Mouse (Mus musculus): Measurements from ENCODE around the gene Slc12a3.
"Not testable (repeated sequence)": the region's sequence is repeated elsewhere in the genome, so short reads cannot be mapped to it uniquely, and the experiment has no call there.

Slc12a3 gene

DNA sequence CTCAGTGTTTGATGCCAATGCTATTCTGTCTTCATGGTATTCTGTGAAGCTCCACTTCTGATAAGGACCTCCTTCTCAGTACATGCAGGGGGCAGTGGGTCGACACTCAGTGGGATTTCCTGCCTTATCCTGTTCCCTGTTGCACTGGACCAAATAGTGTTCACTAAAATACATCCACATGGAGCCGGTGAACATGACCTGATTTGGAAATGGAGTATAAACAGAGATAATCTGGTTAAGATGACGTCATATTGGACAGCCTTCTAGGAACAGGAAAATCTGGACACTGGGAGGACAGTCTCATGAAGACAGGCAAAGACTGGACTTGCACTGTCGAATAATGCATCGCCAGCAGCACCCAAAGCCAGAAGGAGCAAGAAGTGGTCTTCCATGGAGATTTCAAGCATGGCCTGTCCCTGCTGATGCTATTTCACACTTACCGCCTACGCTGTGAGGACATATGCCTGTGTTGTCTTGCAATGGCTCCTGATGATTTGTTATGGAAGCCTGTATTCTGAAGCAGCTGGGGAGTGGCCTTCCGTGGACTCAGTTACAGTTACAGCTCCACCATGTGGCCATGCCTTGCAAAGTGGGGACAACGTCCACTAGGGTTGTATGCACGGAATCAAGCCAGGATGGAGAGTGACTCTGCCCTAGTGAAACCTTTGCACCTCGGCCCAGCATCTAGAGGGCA is 68.1 kb downstream of the Slc12a3 start:
- DNase-seq (ENCODE audit: extremely low read depth, low read depth, low spot score), result no peak

DNA sequence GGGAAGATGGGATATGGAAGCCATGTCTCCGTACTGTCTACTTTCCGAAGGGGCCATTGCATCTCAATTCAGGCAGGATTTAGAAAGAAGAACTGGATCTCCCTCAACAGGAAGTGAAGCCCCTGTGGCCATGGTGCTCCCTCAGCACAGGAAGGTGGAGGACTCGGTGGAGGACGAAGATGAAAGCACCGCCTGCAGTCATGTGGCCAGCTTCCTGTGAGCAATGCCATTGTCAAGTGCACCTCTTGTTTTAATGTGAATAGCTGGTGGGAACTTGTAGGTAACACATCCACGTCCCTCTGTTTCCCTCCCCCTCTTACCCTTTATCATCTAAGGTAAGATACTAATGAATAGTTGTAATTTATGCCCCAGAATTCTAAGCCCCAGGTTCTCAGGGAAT is 69.6 kb downstream of the Slc12a3 start:
- no peak for DNase-seq (ENCODE audit: extremely low read depth, low read depth, low spot score)

DNA sequence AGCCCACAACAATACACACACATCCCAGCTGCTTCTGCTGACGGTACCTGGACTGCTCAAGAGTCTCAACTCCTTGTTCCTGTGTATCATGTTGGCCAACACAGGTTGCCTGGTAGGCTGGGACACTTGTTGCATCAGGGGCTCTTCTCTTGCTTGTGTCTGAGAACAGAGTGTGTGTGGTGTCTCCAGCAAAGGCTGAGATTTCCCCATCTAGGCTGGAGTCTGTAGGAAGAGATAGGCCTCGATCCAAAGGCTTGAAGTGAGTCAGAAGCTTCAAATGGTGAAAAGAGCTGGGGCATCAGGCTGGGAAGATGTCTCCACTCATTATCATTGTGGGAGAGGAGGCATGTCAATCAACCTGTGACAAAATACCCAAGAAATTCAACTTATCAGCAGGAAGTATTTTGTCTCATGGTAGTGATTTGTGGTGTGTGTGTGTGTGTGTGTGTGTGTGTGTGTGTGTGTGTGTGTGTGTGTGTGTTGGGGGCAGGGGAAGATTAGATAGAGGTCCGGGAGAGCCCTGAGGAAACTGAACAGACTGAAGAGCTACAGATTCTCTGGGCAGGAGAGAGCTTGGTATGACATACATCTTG is 70.5 kb downstream of the Slc12a3 start:
- no peak for DNase-seq (ENCODE audit: extremely low read depth, low read depth, low spot score)

DNA sequence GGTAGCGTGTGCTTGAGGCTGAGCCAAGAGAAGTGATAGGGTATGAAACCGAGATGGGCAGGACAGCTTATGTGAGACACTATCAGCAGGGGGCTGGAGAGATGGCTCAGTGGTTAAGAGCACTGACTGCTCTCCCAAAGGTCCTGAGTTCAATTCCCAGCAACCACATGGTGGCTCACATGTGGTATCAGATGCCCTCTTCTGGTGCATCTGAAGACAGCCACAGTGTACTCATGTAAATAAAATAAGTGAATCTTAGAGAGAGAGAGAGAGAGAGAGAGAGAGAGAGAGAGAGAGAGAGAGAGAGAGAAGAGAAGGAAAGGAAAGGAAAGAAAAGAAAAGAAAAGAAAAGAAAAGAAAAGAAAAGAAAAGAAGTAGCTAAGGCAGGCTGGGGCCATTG is 71.0 kb downstream of the Slc12a3 start:
- DNase-seq (ENCODE audit: extremely low read depth, low read depth, low spot score), result not testable (repeated sequence)

DNA sequence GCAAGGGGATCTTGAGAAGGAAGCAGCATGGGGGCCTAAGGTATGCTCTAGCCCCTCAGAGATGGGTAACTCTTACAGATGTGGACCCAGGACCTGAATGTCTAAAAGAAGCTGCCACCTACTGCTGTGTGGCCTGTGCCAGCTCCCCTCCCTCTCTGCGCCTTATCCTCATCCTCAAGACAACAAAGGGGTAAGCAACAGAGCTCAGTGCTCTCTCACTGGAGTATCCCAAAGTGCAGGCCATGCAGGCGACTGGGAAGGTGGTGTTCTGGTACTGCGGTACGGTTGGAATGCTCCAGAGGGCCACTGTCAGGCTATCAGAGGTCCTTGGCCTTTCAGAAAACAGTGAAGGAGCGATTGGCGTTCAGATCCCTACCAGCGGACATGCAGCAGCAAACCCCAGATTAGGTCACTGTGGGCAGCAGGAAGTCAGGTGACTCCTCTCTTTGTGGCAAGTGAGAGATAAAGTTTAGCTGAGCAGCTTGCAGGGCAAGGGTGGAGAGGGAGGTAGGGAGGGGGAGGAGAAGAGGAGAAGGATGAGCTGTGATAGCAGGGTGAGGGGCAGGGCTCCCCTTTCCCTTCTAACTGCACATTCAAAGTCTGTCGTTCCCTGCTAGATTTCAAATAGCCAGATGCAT is 79.6 kb downstream of the Slc12a3 start:
- DNase-seq (ENCODE audit: extremely low read depth, low read depth, low spot score), result no peak

DNA sequence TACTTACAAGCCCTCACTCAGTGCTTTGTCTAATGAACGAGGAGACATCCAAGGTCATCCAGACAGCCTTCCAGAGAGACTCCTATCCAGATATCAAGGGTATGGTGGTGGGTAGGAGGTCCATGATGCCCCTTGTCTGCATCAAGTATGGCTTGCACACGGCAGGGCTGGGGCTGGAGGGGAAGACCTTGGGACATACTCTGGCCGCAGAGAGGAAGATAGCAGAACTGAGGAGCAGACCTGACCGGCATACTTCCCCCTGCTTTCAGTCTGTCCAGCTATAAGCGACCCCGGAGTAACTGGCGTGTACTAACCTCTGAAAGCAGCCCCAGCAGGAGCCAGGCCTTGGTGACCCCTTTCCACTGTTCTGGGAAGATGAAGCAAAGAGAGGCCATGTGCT is 80.5 kb downstream of the Slc12a3 start:
- DNase-seq (ENCODE audit: extremely low read depth, low read depth, low spot score), result no peak

DNA sequence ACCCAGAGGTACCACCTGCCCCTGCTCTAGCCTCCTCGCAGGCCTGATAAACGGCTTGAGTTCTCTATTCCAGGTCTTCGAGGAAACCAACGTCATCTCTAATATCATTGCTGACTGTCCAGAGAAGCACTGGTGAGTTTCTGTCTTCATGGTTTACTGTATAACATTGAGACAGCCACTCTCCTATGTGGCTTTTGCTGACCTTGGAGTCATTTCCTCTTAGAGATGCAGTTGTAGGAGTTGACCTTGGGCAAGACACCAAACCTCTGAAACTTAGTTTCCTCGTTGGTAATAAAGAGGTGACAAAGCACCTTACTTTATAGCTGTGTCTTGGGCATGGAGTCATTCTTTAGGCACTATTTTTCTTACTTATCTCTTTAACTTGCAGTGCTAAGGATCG is 83.5 kb downstream of the Slc12a3 start:
- no peak for DNase-seq (ENCODE audit: extremely low read depth, low read depth, low spot score)

DNA sequence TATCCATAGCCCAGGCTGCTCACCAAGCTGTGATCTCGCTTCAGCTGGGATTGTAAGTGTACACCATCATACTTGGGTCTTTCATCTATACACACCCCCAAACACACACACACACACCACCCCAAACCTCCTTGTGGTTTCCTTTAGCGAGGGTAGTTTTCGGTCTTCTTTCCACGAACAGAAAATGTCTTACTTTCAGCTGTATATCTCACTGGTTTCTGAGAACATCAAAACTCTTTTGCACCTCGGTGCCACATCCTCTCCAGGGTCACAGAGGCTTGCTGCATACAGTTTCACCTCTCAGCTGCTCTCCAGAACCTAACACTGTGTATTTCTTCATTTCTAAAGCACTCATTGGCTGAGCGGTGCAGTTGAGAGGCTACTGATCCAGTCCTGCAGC is 84.5 kb downstream of the Slc12a3 start:
- no peak for DNase-seq (ENCODE audit: extremely low read depth, low read depth, low spot score)

DNA sequence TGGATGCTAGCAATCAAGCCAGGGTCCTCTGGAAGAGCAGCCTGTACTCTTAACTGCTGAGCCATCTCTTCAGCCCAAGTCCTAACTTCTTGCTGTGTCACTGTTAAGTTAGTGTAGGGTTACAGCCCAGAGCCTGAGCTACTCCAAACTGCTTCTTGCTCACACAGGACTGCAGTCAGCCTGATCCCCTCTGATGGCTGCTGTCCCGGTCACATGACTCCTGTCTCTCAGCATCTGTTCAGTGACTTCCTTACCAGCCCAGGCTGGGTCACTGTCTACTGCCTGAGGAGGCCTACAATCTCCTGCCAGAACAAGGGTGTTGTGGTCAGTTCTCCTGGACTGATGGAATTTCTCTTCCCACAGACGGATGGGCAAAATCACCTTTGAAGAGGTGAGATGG is 86.2 kb downstream of the Slc12a3 start:
- no peak for DNase-seq (ENCODE audit: extremely low read depth, low read depth, low spot score)

Measured in fat pad, adult 2 months (tissue).